Mouse (Mus musculus) hindbrain, embryonic 14.5 days (tissue): ENCODE data around the gene Dync1h1. TPM values are rescaled to one million over a fixed set of nuclear protein-coding genes. Genes with fewer than 3 reads are reported as not detected.

ENCODE experiments used
- ATAC-seq: fragments of 200-750 bp; cut with Nextera tagmentation; 2 replicates; pipeline ENCODE4 v1.8.0; 2017; ENCODE audit warnings: moderate number of reproducible peaks, mild to moderate bottlenecking, moderate TSS enrichment, moderate library complexity; ENCODE audit not compliant: low FRiP score
- DNase-seq: peaks from one replicate; pipeline ENCODE4 v3.0.0-alpha.2; 2015; ENCODE audit warnings: low spot score
- H3K27ac ChIP-seq: fragments of 300-500 bp; sonication (generic); 2 replicates; pipeline ENCODE4 v1.5.1; 2014; ENCODE audit warnings: mild to moderate bottlenecking, moderate library complexity
- H3K27me3 ChIP-seq: fragments of 300-500 bp; sonication (generic); 2 replicates; pipeline ENCODE4 v1.6.1; 2014; ENCODE audit warnings: mild to moderate bottlenecking, low read length, mixed read lengths; ENCODE audit not compliant: control insufficient read depth, insufficient read depth
- H3K36me3 ChIP-seq: fragments of 300-500 bp; sonication (generic); replicated peaks from 2 replicates; pipeline ENCODE4 v1.6.1; 2014; ENCODE audit not compliant: control insufficient read depth, insufficient read depth
- H3K4me1 ChIP-seq: fragments of 300-500 bp; sonication (generic); replicated peaks from 2 replicates; pipeline ENCODE4 v1.6.1; 2014; ENCODE audit warnings: antibody characterized with exemption, low read length, mixed read lengths; ENCODE audit not compliant: control insufficient read depth, insufficient read depth
- H3K4me2 ChIP-seq: fragments of 300-500 bp; sonication (generic); replicated peaks from 2 replicates; pipeline ENCODE4 v1.6.1; 2014; ENCODE audit warnings: mild to moderate bottlenecking, moderate library complexity
- H3K4me3 ChIP-seq: fragments of 300-500 bp; sonication (generic); replicated peaks from 2 replicates; pipeline ENCODE4 v1.5.1; 2014; ENCODE audit warnings: mild to moderate bottlenecking, low read length
- H3K9ac ChIP-seq: fragments of 300-500 bp; sonication (generic); 2 replicates; pipeline ENCODE4 v1.6.1; 2014
- H3K9me3 ChIP-seq: fragments of 300-500 bp; sonication (generic); 2 replicates; pipeline ENCODE4 v1.6.1; 2016; ENCODE audit warnings: low read length; ENCODE audit not compliant: control insufficient read depth
- WGBS: fragments of 180-500 bp; shearing (Covaris S2); extraction: QIAGEN DNeasy Blood & Tissue Kit; methylation state at CpG from one replicate; pipeline ENCODE4 v1.1.7; 2014; 5-methylcytosine and 5-hydroxymethylcytosine counted together
- polyA plus RNA-seq: library from polyadenylated mRNA; unstranded; fragments of >200 nt; fragmentation: Nextera tagmentation; extraction: Ambion mirVana; gene quantifications from 2 replicates; pipeline ENCODE4 v1.2.1, GENCODE M21; 2014

Gene Dync1h1
- polyA plus RNA-seq, 1 experiment from 2014 or later = 114 TPM

- 95% methylated on average over 13 of the region's 13 CpGs for WGBS
These were observed 36.4 kb downstream of the Dync1h1 start for GRCm38 (mm10) chr12:110637507-110638114.

DNA sequence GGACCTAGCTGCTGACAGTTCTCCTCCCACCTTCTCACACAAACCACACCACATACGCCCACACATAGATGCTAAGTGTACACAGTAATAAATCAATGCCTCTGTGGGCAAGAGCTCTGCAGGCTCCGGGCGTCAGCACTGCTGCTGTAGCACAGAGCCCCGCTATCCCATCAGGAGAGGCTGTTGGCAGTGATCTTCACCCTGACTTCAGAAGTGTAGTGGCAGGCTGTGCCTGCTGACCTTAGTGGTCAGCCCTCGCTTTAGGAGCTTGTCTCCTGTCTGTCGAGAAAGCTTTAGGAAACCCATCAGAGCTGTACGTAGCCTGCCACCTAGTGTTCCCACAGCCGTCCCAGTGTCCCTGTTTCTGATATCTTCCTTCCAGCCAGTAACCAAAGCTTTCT is 49.0 kb downstream of the Dync1h1 start:
- WGBS = 87% methylated on average over 8 of the region's 8 CpGs

More at GRCm38 (mm10) chr12:110637507-110638114, 36.4 kb downstream of the Dync1h1 start:
- no peak for DNase-seq
- Histone ChIP-seq H3K4me2 (no peak overlapping the region), H3K9ac (no peak overlapping the region), H3K27ac (no peak overlapping the region), H3K36me3 (peaks cover 100% of the 10 kb centered on the region), H3K4me3 (no peak overlapping the region), H3K4me1 (no peaks in the 10 kb centered on the region), H3K9me3 (no peaks in the 10 kb centered on the region), H3K27me3 (no peaks in the 10 kb centered on the region)
- no peak for ATAC-seq

GRCm38 (mm10) chr12:110651464-110651863 is 50.2 kb downstream of the Dync1h1 start:
- Histone ChIP-seq H3K27ac (no peak overlapping the region), H3K9ac (no peak overlapping the region), H3K36me3 (peaks cover 97% of the 10 kb centered on the region), H3K9me3 (no peaks in the 10 kb centered on the region), H3K4me1 (no peaks in the 10 kb centered on the region), H3K27me3 (no peaks in the 10 kb centered on the region), H3K4me3 (no peak overlapping the region), H3K4me2 (no peak overlapping the region)
- DNase-seq (no peak), ATAC-seq (no peak)
- 97% methylated on average over 17 of the region's 17 CpGs for WGBS

More for the DNA sequence above, 49.0 kb downstream of the Dync1h1 start:
- Histone ChIP-seq H3K36me3 (peaks cover 97% of the 10 kb centered on the region), H3K4me3 (no peak overlapping the region), H3K4me1 (no peaks in the 10 kb centered on the region), H3K9ac (no peak overlapping the region), H3K27ac (no peak overlapping the region), H3K4me2 (no peak overlapping the region), H3K27me3 (no peaks in the 10 kb centered on the region), H3K9me3 (no peaks in the 10 kb centered on the region)
- ATAC-seq (no peak), DNase-seq (no peak)

DNA sequence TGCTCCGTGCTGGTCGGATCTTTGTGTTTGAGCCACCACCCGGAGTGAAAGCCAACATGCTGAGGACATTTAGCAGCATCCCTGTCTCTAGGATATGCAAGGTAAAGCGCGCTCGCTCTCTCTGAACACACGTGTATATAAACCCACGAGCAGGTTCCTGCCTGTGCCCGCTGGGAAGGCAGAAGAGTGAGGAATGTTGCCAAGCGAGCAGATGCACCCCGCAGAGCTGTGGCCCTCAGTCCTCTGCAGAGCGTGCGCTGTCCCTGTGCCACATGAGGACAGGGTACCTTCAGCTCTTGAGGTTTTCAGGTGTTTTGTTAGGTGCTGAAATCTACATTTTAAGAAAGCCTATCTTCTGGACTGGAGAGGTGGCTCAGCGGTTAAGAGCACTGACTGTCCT is 60.5 kb downstream of the Dync1h1 start:
- Histone ChIP-seq H3K4me2 (no peak overlapping the region), H3K36me3 (peaks cover 99% of the 10 kb centered on the region), H3K27ac (no peak overlapping the region), H3K9me3 (no peaks in the 10 kb centered on the region), H3K9ac (no peak overlapping the region), H3K4me3 (no peak overlapping the region), H3K27me3 (no peaks in the 10 kb centered on the region), H3K4me1 (no peaks in the 10 kb centered on the region)
- no peak for ATAC-seq
- DNase-seq = no peak
- WGBS = 94% methylated on average over 14 of the region's 14 CpGs

DNA sequence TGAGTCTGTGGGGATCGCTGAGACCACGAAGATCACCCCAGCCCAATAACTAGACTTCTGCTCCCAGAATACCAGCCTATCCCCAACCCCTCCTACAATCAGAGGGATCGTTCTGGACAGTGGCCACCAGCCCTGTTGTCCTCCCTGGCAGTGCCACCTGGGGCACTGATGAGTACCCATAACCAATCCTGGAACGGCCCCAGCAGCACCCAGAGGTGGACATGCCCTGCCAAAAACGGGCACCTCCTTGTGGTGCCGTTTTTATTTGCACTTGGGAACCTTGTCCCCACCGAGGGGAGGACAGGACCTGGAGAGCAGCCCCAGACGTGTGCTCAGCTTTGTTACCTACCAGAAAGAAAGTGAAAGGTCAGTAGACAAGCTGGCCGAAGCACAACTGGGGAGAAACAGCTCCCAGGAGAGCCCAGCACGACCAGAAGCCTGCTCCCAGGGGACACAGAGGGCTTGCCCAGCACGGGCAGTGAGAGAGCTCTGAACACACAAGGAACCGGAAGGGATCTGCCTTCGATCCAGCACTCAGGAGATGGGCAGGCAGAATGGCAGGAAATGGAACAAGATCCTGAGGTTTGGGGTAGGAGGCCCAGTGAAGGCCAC is 66.3 kb downstream of the Dync1h1 start:
- WGBS = 88% methylated on average over 13 of the region's 13 CpGs
- Histone ChIP-seq H3K9me3 (no peaks in the 10 kb centered on the region), H3K36me3 (peaks cover 76% of the 10 kb centered on the region), H3K4me2 (no peak overlapping the region), H3K27ac (no peak overlapping the region), H3K27me3 (no peaks in the 10 kb centered on the region), H3K4me1 (no peaks in the 10 kb centered on the region), H3K4me3 (no peak overlapping the region), H3K9ac (no peak overlapping the region)
- no peak for ATAC-seq
- no peak for DNase-seq

- DNase-seq (no peak), ATAC-seq (no peak)
- Histone ChIP-seq H3K9me3 (no peaks in the 10 kb centered on the region), H3K4me2 (no peak overlapping the region), H3K27me3 (no peaks in the 10 kb centered on the region), H3K9ac (no peak overlapping the region), H3K36me3 (peaks cover 10% of the 10 kb centered on the region; the same call in 1 of the 2 replicates), H3K4me1 (no peaks in the 10 kb centered on the region), H3K4me3 (no peak overlapping the region), H3K27ac (no peak overlapping the region)
- 58% methylated on average over 5 of the region's 5 CpGs for WGBS
These were observed 73.0 kb downstream of the Dync1h1 start for GRCm38 (mm10) chr12:110674243-110674642.

GRCm38 (mm10) chr12:110681191-110681590 is 79.9 kb downstream of the Dync1h1 start:
- 47% methylated on average over 7 of the region's 7 CpGs for WGBS
- no peaks in the 10 kb centered on the region for H3K4me1 ChIP-seq
- ATAC-seq (no peak), DNase-seq (no peak)
- H3K27ac ChIP-seq = no peak overlapping the region
- 0 out of 2 replicates have a peak, but pooled peaks cover under 1% of the 10 kb centered on the region for H3K36me3 ChIP-seq
- no peak overlapping the region for H3K9ac ChIP-seq
- no peaks in the 10 kb centered on the region for H3K27me3 ChIP-seq
- no peaks in the 10 kb centered on the region for H3K9me3 ChIP-seq
- H3K4me2 ChIP-seq = no peak overlapping the region
- no peak overlapping the region for H3K4me3 ChIP-seq

DNA sequence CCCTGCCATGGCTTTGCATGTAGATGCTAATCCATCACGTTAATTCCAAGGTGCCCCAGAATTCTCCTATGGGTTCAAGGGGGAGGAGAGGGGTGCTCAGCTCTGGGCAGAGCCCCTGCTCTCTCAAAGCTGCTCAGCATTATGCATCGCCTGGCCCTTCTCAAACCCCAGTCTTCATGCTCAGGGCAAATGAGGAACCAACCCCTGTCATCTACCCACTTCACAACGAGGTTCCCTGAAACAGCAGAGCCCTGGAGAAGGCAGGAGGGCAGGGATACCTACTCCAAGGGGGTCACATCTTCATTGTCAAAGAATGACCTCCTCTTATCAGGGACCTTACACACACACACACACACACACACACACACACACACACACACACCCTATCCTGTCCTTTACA is 80.6 kb downstream of the Dync1h1 start:
- Histone ChIP-seq H3K36me3 (peaks cover 8% of the 10 kb centered on the region), H3K9me3 (no peaks in the 10 kb centered on the region), H3K27me3 (no peaks in the 10 kb centered on the region), H3K9ac (no peak overlapping the region), H3K4me1 (no peaks in the 10 kb centered on the region), H3K27ac (no peak overlapping the region), H3K4me2 (no peak overlapping the region), H3K4me3 (no peak overlapping the region)
- no peak for DNase-seq
- no peak for ATAC-seq
- WGBS = 62% methylated on average over 3 of the region's 3 CpGs

DNA sequence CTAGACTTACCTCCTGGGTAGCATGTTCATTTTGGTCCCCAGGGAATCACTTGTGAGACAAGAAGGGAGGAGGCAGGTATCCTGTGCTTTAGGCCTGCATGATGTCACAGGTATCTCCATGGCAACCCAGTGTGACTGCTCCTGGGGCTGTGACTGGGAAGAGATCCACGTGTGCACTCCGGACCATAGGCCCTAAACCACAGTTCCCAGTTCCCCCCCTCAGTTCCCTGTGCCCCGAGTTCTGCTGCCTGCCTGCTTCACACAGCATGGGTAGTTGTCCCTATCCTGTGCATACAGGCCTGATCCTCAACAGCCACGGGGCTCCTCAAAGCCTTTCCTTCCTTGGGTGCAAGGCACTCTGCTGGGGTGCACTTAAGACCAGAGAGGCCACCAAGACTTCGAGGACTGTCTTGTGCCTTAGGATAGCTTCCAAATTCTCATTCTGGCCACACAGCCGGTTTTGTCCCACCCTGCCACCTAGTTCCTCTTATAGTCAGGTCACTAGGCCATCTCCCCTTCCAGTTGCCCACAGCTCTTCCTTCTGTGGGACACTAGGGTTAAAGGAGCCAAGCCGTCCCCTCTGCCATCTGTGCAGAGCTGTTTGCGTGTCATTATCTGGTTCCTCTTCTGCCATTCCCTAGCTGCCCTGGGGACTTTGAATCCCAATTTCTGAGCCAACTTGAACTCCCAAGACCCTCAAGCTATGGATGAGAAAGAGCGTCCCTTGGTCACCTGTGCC is 81.5 kb downstream of the Dync1h1 start, which contains the start of gene 1700001K19Rik:
Gene 1700001K19Rik, minus strand, starts transcription at position 59 of the 739 bp plus-strand sequence.
- ATAC-seq (no peak), DNase-seq (no peak)
- Histone ChIP-seq H3K4me2 (no peak within 1 kb of the TSS), H3K9ac (no peak within 1 kb of the TSS), H3K4me1 (no peaks in the 10 kb centered on the region), H3K4me3 (no peak within 1 kb of the TSS), H3K27me3 (no peaks in the 10 kb centered on the region), H3K36me3 (peaks cover 14% of the 10 kb centered on the region), H3K9me3 (no peaks in the 10 kb centered on the region), H3K27ac (no peak within 1 kb of the TSS)
- 78% methylated on average over 9 of the region's 9 CpGs for WGBS
